Mouse (Mus musculus) hindbrain, embryonic 10.5 days (tissue): ENCODE data around the gene Npy4r. TPM values are rescaled to one million over a fixed set of nuclear protein-coding genes. Genes with fewer than 3 reads are reported as not detected.

Source experiments
- DNase-seq: peaks from one replicate; pipeline ENCODE4 v3.0.0-alpha.2; 2017; ENCODE audit warnings: low spot score
- H3K27ac ChIP-seq: fragments of 300-500 bp; sonication (generic); 2 replicates; pipeline ENCODE4 v1.5.1; 2016; ENCODE audit warnings: mild to moderate bottlenecking, moderate library complexity
- H3K27me3 ChIP-seq: fragments of 300-500 bp; sonication (generic); 2 replicates; pipeline ENCODE4 v1.6.1; 2016; ENCODE audit warnings: mild to moderate bottlenecking; ENCODE audit not compliant: poor library complexity, insufficient read depth, severe bottlenecking
- H3K36me3 ChIP-seq: fragments of 300-500 bp; sonication (generic); 2 replicates; pipeline ENCODE4 v1.6.1; 2016; ENCODE audit warnings: mild to moderate bottlenecking, moderate library complexity
- H3K4me1 ChIP-seq: fragments of 300-500 bp; sonication (generic); replicated peaks from 2 replicates; pipeline ENCODE4 v1.6.1; 2016; ENCODE audit warnings: mild to moderate bottlenecking
- H3K4me3 ChIP-seq: fragments of 300-500 bp; sonication (generic); 2 replicates; pipeline ENCODE4 v1.5.1; 2016; ENCODE audit warnings: mild to moderate bottlenecking, moderate library complexity
- H3K9me3 ChIP-seq: fragments of 300-500 bp; sonication (generic); 2 replicates; pipeline ENCODE4 v1.6.1; 2016; ENCODE audit warnings: mild to moderate bottlenecking, moderate library complexity
- WGBS: fragments of 180-500 bp; shearing (Covaris S2); methylation state at CpG from one replicate; pipeline ENCODE4 v1.1.7; 2016; 5-methylcytosine and 5-hydroxymethylcytosine counted together
- polyA plus RNA-seq: library from polyadenylated mRNA; unstranded; fragments of >200 nt; fragmentation: Nextera tagmentation; extraction: Ambion mirVana; gene quantifications from 2 replicates; pipeline ENCODE4 v1.2.1, GENCODE M21; 2016

Npy4r gene
- not detected in 2 replicates for polyA plus RNA-seq

GRCm38 (mm10) chr14:34152342-34152741, at the start of gene Npy4r:
Gene Npy4r, minus strand, starts transcription at chr14:34152489.
- Histone ChIP-seq H3K36me3 (no peaks in the 10 kb centered on the region), H3K9me3 (no peaks in the 10 kb centered on the region), H3K4me3 (no peak within 1 kb of the TSS), H3K27me3 (peaks cover 11% of the 10 kb centered on the region; the same call in 1 of the 2 replicates), H3K27ac (no peak within 1 kb of the TSS), H3K4me1 (peaks cover 19% of the 10 kb centered on the region)
- peak; percentile 27 for DNase-seq
- WGBS = 18% methylated on average over 16 of the region's 16 CpGs

- H3K9me3 ChIP-seq = no peaks in the 10 kb centered on the region
- no peaks in the 10 kb centered on the region for H3K36me3 ChIP-seq
- peaks cover 52% of the 10 kb centered on the region for H3K27me3 ChIP-seq
- H3K27ac ChIP-seq = peak within 1 kb of the TSS; percentile 73
- DNase-seq = peak; percentile 54
- peaks cover 17% of the 10 kb centered on the region for H3K4me1 ChIP-seq
- WGBS = 3% methylated on average over 48 of the region's 52 CpGs
- peak within 1 kb of the TSS; percentile 84 for H3K4me3 ChIP-seq
Measured at GRCm38 (mm10) chr14:34201231-34202035, 49.1 kb upstream of the Npy4r start, which contains the start of gene Gprin2. Gene Gprin2, minus strand, starts transcription at chr14:34201653.

- WGBS = 3% methylated on average over 19 of the region's 19 CpGs
- DNase-seq = peak; percentile 41
- peaks cover 52% of the 10 kb centered on the region for H3K27me3 ChIP-seq
Measured at GRCm38 (mm10) chr14:34200738-34201230, 48.5 kb upstream of the Npy4r start.

GRCm38 (mm10) chr14:34196706-34197105, 44.4 kb upstream of the Npy4r start:
- no peak for DNase-seq
- no peaks in the 10 kb centered on the region for H3K9me3 ChIP-seq
- no peak overlapping the region for H3K4me3 ChIP-seq
- WGBS = 43% methylated on average over 4 of the region's 4 CpGs
- peaks cover 41% of the 10 kb centered on the region for H3K27me3 ChIP-seq
- H3K4me1 ChIP-seq = peaks cover 19% of the 10 kb centered on the region
- no peak overlapping the region; the same call in 1 of the 2 replicates for H3K27ac ChIP-seq
- no peaks in the 10 kb centered on the region for H3K36me3 ChIP-seq

More at GRCm38 (mm10) chr14:34200738-34201230, 48.5 kb upstream of the Npy4r start:
- H3K27ac ChIP-seq = peak overlapping the region; percentile 73
- no peaks in the 10 kb centered on the region for H3K36me3 ChIP-seq
- H3K4me3 ChIP-seq = peak overlapping the region; percentile 84
- H3K4me1 ChIP-seq = peaks cover 20% of the 10 kb centered on the region
- no peaks in the 10 kb centered on the region for H3K9me3 ChIP-seq

- Histone ChIP-seq H3K9me3 (no peaks in the 10 kb centered on the region), H3K27me3 (peaks cover 30% of the 10 kb centered on the region), H3K27ac (no peak overlapping the region), H3K36me3 (no peaks in the 10 kb centered on the region), H3K4me1 (peaks cover 6% of the 10 kb centered on the region), H3K4me3 (no peak overlapping the region)
- DNase-seq = no peak
- WGBS = 91% methylated on average over 15 of the region's 15 CpGs
Measured at GRCm38 (mm10) chr14:34195466-34195865, 43.2 kb upstream of the Npy4r start.

- Histone ChIP-seq H3K4me3 (no peak overlapping the region), H3K27me3 (peaks cover 14% of the 10 kb centered on the region; the same call in 1 of the 2 replicates), H3K4me1 (0 out of 2 replicates have a peak, but pooled peaks cover 5% of the 10 kb centered on the region), H3K9me3 (no peaks in the 10 kb centered on the region), H3K36me3 (no peaks in the 10 kb centered on the region), H3K27ac (no peak overlapping the region)
- WGBS = 82% methylated on average over 4 of the region's 4 CpGs
- no peak for DNase-seq
Measured at GRCm38 (mm10) chr14:34193879-34194278, 41.6 kb upstream of the Npy4r start.

- Histone ChIP-seq H3K9me3 (no peaks in the 10 kb centered on the region), H3K4me3 (no peak overlapping the region), H3K27ac (no peak overlapping the region), H3K36me3 (no peaks in the 10 kb centered on the region), H3K27me3 (0 out of 2 replicates have a peak, but pooled peaks cover 7% of the 10 kb centered on the region), H3K4me1 (no peaks in the 10 kb centered on the region)
- no peak for DNase-seq
- WGBS = 71% methylated on average over 7 of the region's 7 CpGs
Measured at GRCm38 (mm10) chr14:34190361-34190760, 38.1 kb upstream of the Npy4r start.

GRCm38 (mm10) chr14:34188629-34189028, 36.3 kb upstream of the Npy4r start:
- H3K9me3 ChIP-seq = no peaks in the 10 kb centered on the region
- 59% methylated on average over 5 of the region's 5 CpGs for WGBS
- no peaks in the 10 kb centered on the region for H3K4me1 ChIP-seq
- H3K27ac ChIP-seq = no peak overlapping the region
- DNase-seq = peak; percentile 27
- no peak overlapping the region for H3K4me3 ChIP-seq
- no peaks in the 10 kb centered on the region for H3K36me3 ChIP-seq
- H3K27me3 ChIP-seq = no peaks in the 10 kb centered on the region

GRCm38 (mm10) chr14:34183101-34183500, 30.8 kb upstream of the Npy4r start:
- H3K4me3 ChIP-seq = no peak overlapping the region
- no peaks in the 10 kb centered on the region for H3K4me1 ChIP-seq
- no peaks in the 10 kb centered on the region for H3K36me3 ChIP-seq
- no peak for DNase-seq
- H3K27ac ChIP-seq = no peak overlapping the region
- H3K9me3 ChIP-seq = 0 out of 2 replicates have a peak, but pooled peaks cover 10% of the 10 kb centered on the region
- 94% methylated on average over 1 of the region's 1 CpGs for WGBS
- no peaks in the 10 kb centered on the region for H3K27me3 ChIP-seq

- H3K36me3 ChIP-seq = no peaks in the 10 kb centered on the region
- no peaks in the 10 kb centered on the region for H3K4me1 ChIP-seq
- WGBS = 93% methylated on average over 3 of the region's 3 CpGs
- no peak for DNase-seq
- no peak overlapping the region for H3K4me3 ChIP-seq
- H3K27ac ChIP-seq = no peak overlapping the region
- 0 out of 2 replicates have a peak, but pooled peaks cover 10% of the 10 kb centered on the region for H3K9me3 ChIP-seq
- no peaks in the 10 kb centered on the region for H3K27me3 ChIP-seq
Measured at GRCm38 (mm10) chr14:34179351-34179750, 27.1 kb upstream of the Npy4r start.

- Histone ChIP-seq H3K27ac (no peak overlapping the region), H3K36me3 (no peaks in the 10 kb centered on the region), H3K4me1 (no peaks in the 10 kb centered on the region), H3K27me3 (no peaks in the 10 kb centered on the region), H3K9me3 (no peaks in the 10 kb centered on the region), H3K4me3 (no peak overlapping the region)
- DNase-seq = no peak
- WGBS = 92% methylated on average over 3 of the region's 3 CpGs
Measured at GRCm38 (mm10) chr14:34171107-34171506, 18.8 kb upstream of the Npy4r start.

GRCm38 (mm10) chr14:34155752-34156151, 3.5 kb upstream of the Npy4r start:
- Histone ChIP-seq H3K4me3 (no peak overlapping the region), H3K4me1 (peaks cover 19% of the 10 kb centered on the region), H3K36me3 (no peaks in the 10 kb centered on the region), H3K27me3 (peaks cover 11% of the 10 kb centered on the region; the same call in 1 of the 2 replicates), H3K9me3 (no peaks in the 10 kb centered on the region), H3K27ac (no peak overlapping the region)
- no peak for DNase-seq
- 66% methylated on average over 12 of the region's 12 CpGs for WGBS
